Mouse (Mus musculus) megakaryocyte, embryonic 14.5 days (primary cell): Measurements from ENCODE around the gene Rassf5.

ENCODE experiments used
- FLI1 ChIP-seq: IDR thresholded peaks from 2 replicates; pipeline ENCODE4 v1.6.1; 2012; ENCODE audit warnings: low read length, inconsistent platforms, mixed read lengths
- GATA1 ChIP-seq: IDR thresholded peaks from 3 replicates; pipeline ENCODE4 v1.6.1; 2012; ENCODE audit warnings: mixed read lengths, low read length, inconsistent platforms, borderline replicate concordance

GRCm38 (mm10) chr1:131293221-131293921, 48.3 kb upstream of the Rassf5 start:
- TF ChIP-seq GATA1, result no peak
- TF ChIP-seq FLI1, result no peak
